Mouse (Mus musculus) kidney, embryonic 15.5 days (tissue): Measurements from ENCODE around the gene Apoc4. TPM values are rescaled to one million over a fixed set of nuclear protein-coding genes. Genes with fewer than 3 reads are reported as not detected.
A peak's percentile ranks its signal among the peaks of the same experiment; 100 is the strongest.

ENCODE experiments used
- ATAC-seq: fragments of 200-750 bp; cut with Nextera tagmentation; replicated peaks from 2 replicates; pipeline ENCODE4 v1.8.0; 2017; ENCODE audit warnings: moderate TSS enrichment; ENCODE audit not compliant: low FRiP score
- H3K27ac ChIP-seq: fragments of 300-500 bp; sonication (generic); 2 replicates; pipeline ENCODE4 v1.5.1; 2015; ENCODE audit warnings: mild to moderate bottlenecking, inconsistent platforms
- H3K27me3 ChIP-seq: fragments of 300-500 bp; sonication (generic); 2 replicates; pipeline ENCODE4 v1.6.1; 2015; ENCODE audit warnings: inconsistent platforms
- H3K36me3 ChIP-seq: fragments of 300-500 bp; sonication (generic); 2 replicates; pipeline ENCODE4 v1.6.1; 2015; ENCODE audit warnings: inconsistent platforms
- H3K4me1 ChIP-seq: fragments of 300-500 bp; sonication (generic); 2 replicates; pipeline ENCODE4 v1.6.1; 2015; ENCODE audit warnings: inconsistent platforms
- H3K4me2 ChIP-seq: fragments of 300-500 bp; sonication (generic); 2 replicates; pipeline ENCODE4 v1.6.1; 2015; ENCODE audit warnings: moderate library complexity, mild to moderate bottlenecking, inconsistent platforms
- H3K4me3 ChIP-seq: fragments of 300-500 bp; sonication (generic); replicated peaks from 2 replicates; pipeline ENCODE4 v1.5.1; 2015; ENCODE audit warnings: mild to moderate bottlenecking, inconsistent platforms
- H3K9ac ChIP-seq: fragments of 300-500 bp; sonication (generic); 2 replicates; pipeline ENCODE4 v1.6.1; 2015; ENCODE audit warnings: mild to moderate bottlenecking, inconsistent platforms
- H3K9me3 ChIP-seq: fragments of 300-500 bp; sonication (generic); replicated peaks from 2 replicates; pipeline ENCODE4 v1.6.1; 2016; ENCODE audit warnings: inconsistent platforms
- WGBS: fragments of 180-500 bp; shearing (Covaris S2); methylation state at CpG from one replicate; pipeline ENCODE4 v1.1.7; 2015; ENCODE audit warnings: mixed read lengths; 5-methylcytosine and 5-hydroxymethylcytosine counted together
- polyA plus RNA-seq: library from polyadenylated mRNA; unstranded; fragments of >200 nt; fragmentation: Nextera tagmentation; extraction: Ambion mirVana; gene quantifications from 2 replicates; pipeline ENCODE4 v1.2.1, GENCODE M21; 2015

Gene Apoc4
- polyA plus RNA-seq, 1 experiment from 2014 or later, result 6.6 TPM

GRCm38 (mm10) chr7:19668947-19669721 lies 12.1 kb downstream of the Apoc4 start:
- 2% methylated on average over 10 of the region's 10 CpGs for WGBS
- H3K4me2 ChIP-seq, result peak overlapping the region; percentile 45
- H3K9ac ChIP-seq, result peak overlapping the region; percentile 27; the same call in 1 of the 2 replicates
- peaks cover 16% of the 10 kb centered on the region for H3K4me1 ChIP-seq
- peak; percentile 79 for ATAC-seq
- H3K9me3 ChIP-seq, result no peaks in the 10 kb centered on the region
- peak overlapping the region; percentile 78 for H3K27ac ChIP-seq
- H3K4me3 ChIP-seq, result peak overlapping the region; percentile 15
- no peaks in the 10 kb centered on the region for H3K36me3 ChIP-seq
- H3K27me3 ChIP-seq, result no peaks in the 10 kb centered on the region

- Histone ChIP-seq H3K4me1 (peaks cover 32% of the 10 kb centered on the region), H3K36me3 (0 out of 2 replicates have a peak, but pooled peaks cover 6% of the 10 kb centered on the region), H3K9me3 (no peaks in the 10 kb centered on the region), H3K9ac (no peak overlapping the region), H3K27ac (no peak overlapping the region), H3K27me3 (no peaks in the 10 kb centered on the region), H3K4me2 (no peak overlapping the region), H3K4me3 (no peak overlapping the region)
- ATAC-seq, result no peak
- 74% methylated on average over 2 of the region's 2 CpGs for WGBS
Observed at GRCm38 (mm10) chr7:19667434-19667833, 13.8 kb downstream of the Apoc4 start.

GRCm38 (mm10) chr7:19666750-19667149 lies 14.5 kb downstream of the Apoc4 start:
- Histone ChIP-seq H3K4me3 (no peak overlapping the region), H3K36me3 (peaks cover 10% of the 10 kb centered on the region), H3K9ac (no peak overlapping the region), H3K27me3 (no peaks in the 10 kb centered on the region), H3K27ac (no peak overlapping the region), H3K4me1 (peaks cover 32% of the 10 kb centered on the region), H3K9me3 (no peaks in the 10 kb centered on the region), H3K4me2 (no peak overlapping the region)
- no peak for ATAC-seq
- WGBS, result 69% methylated on average over 3 of the region's 3 CpGs

GRCm38 (mm10) chr7:19664955-19665841 lies 16.1 kb downstream of the Apoc4 start, which contains the start of gene Clptm1:
Gene Clptm1, minus strand, starts transcription at chr7:19665033.
- H3K27ac ChIP-seq, result peak within 1 kb of the TSS; percentile 98

GRCm38 (mm10) chr7:19664455-19664954 lies 16.8 kb downstream of the Apoc4 start:
- ATAC-seq, result peak; percentile 68

More at GRCm38 (mm10) chr7:19664955-19665841, 16.1 kb downstream of the Apoc4 start, which contains the start of gene Clptm1:
- H3K9ac ChIP-seq, result peak within 1 kb of the TSS; percentile 99
- under 1% methylated on average over 62 of the region's 63 CpGs for WGBS
- H3K9me3 ChIP-seq, result no peaks in the 10 kb centered on the region
- H3K4me1 ChIP-seq, result peaks cover 32% of the 10 kb centered on the region
- peak within 1 kb of the TSS; percentile 100 for H3K4me3 ChIP-seq
- peaks cover 22% of the 10 kb centered on the region for H3K36me3 ChIP-seq
- H3K27me3 ChIP-seq, result no peaks in the 10 kb centered on the region
- peak within 1 kb of the TSS; percentile 79 for H3K4me2 ChIP-seq
- ATAC-seq, result peak; percentile 85

GRCm38 (mm10) chr7:19663940-19664339 lies 17.3 kb downstream of the Apoc4 start:
- Histone ChIP-seq H3K4me3 (peak overlapping the region; percentile 100), H3K4me1 (peaks cover 26% of the 10 kb centered on the region), H3K4me2 (peak overlapping the region; percentile 79), H3K27me3 (no peaks in the 10 kb centered on the region), H3K27ac (0 out of 2 replicates have a peak overlapping the region, but pooled peaks have one; percentile 84), H3K9ac (peak overlapping the region; percentile 99), H3K36me3 (peaks cover 34% of the 10 kb centered on the region), H3K9me3 (no peaks in the 10 kb centered on the region)
- 7% methylated on average over 8 of the region's 8 CpGs for WGBS
- no peak for ATAC-seq

More at GRCm38 (mm10) chr7:19664455-19664954, 16.8 kb downstream of the Apoc4 start:
- H3K9ac ChIP-seq, result peak overlapping the region; percentile 99
- peaks cover 32% of the 10 kb centered on the region for H3K4me1 ChIP-seq
- no peaks in the 10 kb centered on the region for H3K9me3 ChIP-seq
- H3K4me2 ChIP-seq, result peak overlapping the region; percentile 79
- H3K4me3 ChIP-seq, result peak overlapping the region; percentile 100
- no peaks in the 10 kb centered on the region for H3K27me3 ChIP-seq
- H3K27ac ChIP-seq, result peak overlapping the region; percentile 84
- peaks cover 29% of the 10 kb centered on the region for H3K36me3 ChIP-seq
- under 1% methylated on average over 32 of the region's 37 CpGs for WGBS

- WGBS, result 93% methylated on average over 2 of the region's 2 CpGs
- H3K4me2 ChIP-seq, result no peak overlapping the region
- H3K9ac ChIP-seq, result no peak overlapping the region
- H3K27ac ChIP-seq, result no peak overlapping the region
- H3K9me3 ChIP-seq, result no peaks in the 10 kb centered on the region
- no peak for ATAC-seq
- H3K4me1 ChIP-seq, result no peaks in the 10 kb centered on the region
- no peak overlapping the region for H3K4me3 ChIP-seq
- H3K36me3 ChIP-seq, result peaks cover 78% of the 10 kb centered on the region
- H3K27me3 ChIP-seq, result no peaks in the 10 kb centered on the region
Observed at GRCm38 (mm10) chr7:19652614-19653013, 28.7 kb downstream of the Apoc4 start.

- WGBS, result 90% methylated on average over 6 of the region's 6 CpGs
- no peaks in the 10 kb centered on the region for H3K27me3 ChIP-seq
- no peaks in the 10 kb centered on the region for H3K4me1 ChIP-seq
- H3K4me3 ChIP-seq, result no peak overlapping the region
- peaks cover 88% of the 10 kb centered on the region for H3K36me3 ChIP-seq
- no peak overlapping the region for H3K9ac ChIP-seq
- no peak overlapping the region for H3K27ac ChIP-seq
- no peaks in the 10 kb centered on the region for H3K9me3 ChIP-seq
- H3K4me2 ChIP-seq, result no peak overlapping the region
- ATAC-seq, result no peak
Observed at GRCm38 (mm10) chr7:19651063-19651786, 30.1 kb downstream of the Apoc4 start.

GRCm38 (mm10) chr7:19641223-19641622 lies 40.1 kb downstream of the Apoc4 start:
- 95% methylated on average over 4 of the region's 4 CpGs for WGBS
- no peak overlapping the region for H3K4me2 ChIP-seq
- ATAC-seq, result no peak
- H3K27me3 ChIP-seq, result no peaks in the 10 kb centered on the region
- no peak overlapping the region for H3K27ac ChIP-seq
- H3K36me3 ChIP-seq, result peaks cover 100% of the 10 kb centered on the region
- H3K9me3 ChIP-seq, result no peaks in the 10 kb centered on the region
- H3K4me1 ChIP-seq, result no peaks in the 10 kb centered on the region
- H3K4me3 ChIP-seq, result no peak overlapping the region
- no peak overlapping the region for H3K9ac ChIP-seq

- H3K27ac ChIP-seq, result no peak overlapping the region
- WGBS, result 90% methylated on average over 11 of the region's 11 CpGs
- no peaks in the 10 kb centered on the region for H3K9me3 ChIP-seq
- no peak overlapping the region for H3K9ac ChIP-seq
- no peak overlapping the region for H3K4me3 ChIP-seq
- H3K36me3 ChIP-seq, result peaks cover 86% of the 10 kb centered on the region
- no peaks in the 10 kb centered on the region for H3K4me1 ChIP-seq
- no peaks in the 10 kb centered on the region for H3K27me3 ChIP-seq
- no peak for ATAC-seq
- no peak overlapping the region for H3K4me2 ChIP-seq
Observed at GRCm38 (mm10) chr7:19635074-19635827, 46.0 kb downstream of the Apoc4 start.

- Histone ChIP-seq H3K4me1 (0 out of 2 replicates have a peak, but pooled peaks cover 3% of the 10 kb centered on the region), H3K36me3 (peaks cover 80% of the 10 kb centered on the region), H3K27me3 (no peaks in the 10 kb centered on the region), H3K4me3 (no peak overlapping the region), H3K4me2 (no peak overlapping the region), H3K9ac (no peak overlapping the region), H3K27ac (no peak overlapping the region), H3K9me3 (no peaks in the 10 kb centered on the region)
- 91% methylated on average over 2 of the region's 2 CpGs for WGBS
- no peak for ATAC-seq
Observed at GRCm38 (mm10) chr7:19634591-19634990, 46.7 kb downstream of the Apoc4 start.
